Mouse (Mus musculus): ENCODE results near the gene Syngr4. TPM values are rescaled to one million over a fixed set of nuclear protein-coding genes. Genes with fewer than 3 reads are reported as not detected.
"Not testable (repeated sequence)": the region's sequence is repeated elsewhere in the genome, so short reads cannot be mapped to it uniquely, and the experiment has no call there.

Gene Syngr4
- polyA plus RNA-seq, 1 experiment = not detected

DNA sequence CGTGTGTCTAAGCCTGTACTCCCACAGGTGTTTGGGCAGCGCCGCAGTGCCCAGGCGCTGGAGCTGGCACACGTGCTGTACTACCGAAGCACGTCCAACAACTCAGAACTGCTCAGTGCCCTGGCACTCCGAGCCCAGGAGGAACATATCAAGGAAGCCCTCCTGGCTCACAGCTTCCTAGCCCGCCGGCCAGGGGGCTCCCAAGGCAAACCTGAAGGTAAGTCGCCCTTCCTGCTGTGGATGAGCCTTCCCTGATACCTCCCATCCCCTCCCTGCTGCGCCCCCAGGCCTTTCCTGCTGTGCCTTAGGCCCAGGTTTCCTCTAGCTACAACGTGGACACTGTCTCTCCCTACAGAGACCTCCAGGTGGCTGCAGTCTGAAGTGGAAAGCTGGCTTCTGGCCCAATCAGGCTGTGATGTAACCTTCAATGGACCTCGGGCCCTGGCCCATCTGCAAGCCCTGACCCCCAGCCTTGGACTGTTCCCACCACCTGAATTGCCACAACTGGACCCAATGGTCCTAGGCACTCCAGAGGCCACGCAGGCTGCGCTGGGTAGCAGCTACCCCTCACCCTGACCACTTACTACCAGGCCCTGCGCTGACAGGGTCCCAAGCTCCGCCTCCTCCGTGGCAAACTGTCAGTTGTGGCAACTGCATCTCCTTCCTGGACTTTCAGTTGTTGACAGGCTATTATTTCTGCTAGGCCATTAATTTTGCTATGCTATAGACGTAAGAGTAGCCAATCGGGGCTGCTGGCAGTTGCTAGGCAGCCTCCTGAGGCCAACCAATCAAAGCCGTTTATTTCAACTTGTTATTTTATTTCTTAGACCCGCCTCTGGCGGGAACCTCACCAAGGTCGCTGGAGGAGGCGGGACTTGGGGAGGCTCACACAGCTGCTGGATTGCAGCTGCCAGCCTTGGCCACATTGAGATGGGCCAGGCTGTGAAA, 19.8 kb upstream of the Syngr4 start:
- peak; percentile 74 to 80 for DNase-seq (ENCODE audit: extremely low spot score in 1 of 2, low spot score in 1 of 2)

DNA sequence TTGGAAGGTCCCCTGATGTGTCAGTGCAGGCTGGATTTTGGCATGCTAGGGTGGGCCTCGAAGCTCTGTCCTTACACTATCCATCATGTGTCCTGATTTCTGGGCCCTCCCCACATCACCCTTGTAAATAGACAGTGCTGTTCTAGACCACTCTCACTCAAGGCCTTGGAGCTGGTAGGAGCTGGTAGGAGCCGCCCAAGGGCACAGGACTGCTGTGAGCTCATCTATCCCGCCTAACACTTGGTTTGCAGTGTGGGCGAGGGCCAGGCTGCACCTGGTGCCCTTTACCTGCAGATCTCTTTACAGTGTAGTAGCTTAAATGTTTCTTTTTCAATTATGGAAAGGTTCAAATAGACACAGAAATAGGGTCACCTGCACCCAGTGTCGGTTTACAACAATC, 18.5 kb upstream of the Syngr4 start:
- DNase-seq (ENCODE audit: extremely low spot score in 1 of 2, low spot score in 1 of 2) = no peak

- DNase-seq (ENCODE audit: extremely low spot score in 1 of 2, low spot score in 1 of 2) = no peak
Measured at GRCm38 (mm10) chr7:45914067-45914466, 17.6 kb upstream of the Syngr4 start.

DNA sequence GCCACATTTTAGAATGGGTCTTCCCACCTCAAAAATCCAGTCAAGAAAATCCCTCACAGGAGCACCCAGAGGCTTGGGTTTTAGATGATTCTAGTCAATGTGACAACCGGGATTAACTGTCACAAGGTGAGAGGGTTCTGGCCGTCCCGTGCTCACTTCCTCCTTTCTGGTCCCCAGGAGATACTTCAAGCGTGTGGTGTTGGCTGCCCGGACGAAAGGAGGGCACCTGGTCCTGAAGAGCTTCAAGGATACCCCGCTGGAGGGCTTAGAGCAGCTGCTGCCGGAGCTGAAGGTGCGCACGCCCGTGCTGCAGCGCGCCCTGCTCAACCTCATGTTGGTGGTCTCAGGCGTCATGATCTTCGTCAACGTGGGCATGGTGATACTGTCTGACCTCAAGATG, 12.6 kb upstream of the Syngr4 start:
- no peak for DNase-seq (ENCODE audit: extremely low spot score in 1 of 2, low spot score in 1 of 2)

DNA sequence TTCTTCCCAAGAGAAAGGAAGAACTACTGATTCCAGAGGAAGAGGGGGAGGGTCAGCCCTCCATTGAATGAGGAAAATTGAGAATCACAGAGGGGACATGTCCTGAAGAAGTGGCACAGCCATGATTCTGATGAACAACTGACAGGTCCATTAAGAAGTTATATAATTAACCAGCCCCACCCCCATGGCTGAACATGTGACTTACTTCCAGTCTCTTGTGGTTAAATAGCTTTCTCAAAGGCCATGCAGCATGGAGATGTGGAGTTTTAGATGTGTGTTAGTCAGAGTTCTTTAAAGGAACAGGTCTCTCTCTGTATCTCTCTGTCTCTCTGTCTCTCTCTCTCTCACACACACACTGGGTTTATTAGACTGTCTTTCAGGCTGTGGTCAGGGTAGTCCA, 11.9 kb upstream of the Syngr4 start:
- no peak for DNase-seq (ENCODE audit: extremely low spot score in 1 of 2, low spot score in 1 of 2)

- DNase-seq (ENCODE audit: extremely low spot score in 1 of 2, low spot score in 1 of 2) = no peak
Measured at GRCm38 (mm10) chr7:45906622-45907021, 10.1 kb upstream of the Syngr4 start.

GRCm38 (mm10) chr7:45902481-45903002, 6.0 kb upstream of the Syngr4 start:
- DNase-seq (ENCODE audit: extremely low spot score in 1 of 2, low spot score in 1 of 2) = no peak

DNA sequence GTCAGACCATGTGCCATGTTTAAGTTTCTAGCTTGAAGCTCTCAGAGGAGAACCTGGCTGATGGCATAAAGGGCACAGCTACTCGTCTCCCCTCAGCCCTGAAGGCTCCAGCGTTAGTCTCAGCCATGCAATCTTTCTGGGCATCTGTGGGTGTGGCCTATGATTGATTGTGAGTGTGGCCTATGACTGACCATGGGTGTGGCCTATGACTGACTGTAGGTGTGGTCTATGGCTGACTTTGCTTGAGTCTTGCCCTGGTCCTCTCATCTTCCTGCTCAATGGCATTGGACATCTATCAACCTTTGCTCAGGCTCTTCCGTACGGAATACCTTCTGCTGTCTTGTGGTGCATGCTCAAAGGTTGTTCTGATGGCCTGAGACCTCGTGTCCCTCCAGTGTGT, 5.0 kb upstream of the Syngr4 start:
- no peak for DNase-seq (ENCODE audit: extremely low spot score in 1 of 2, low spot score in 1 of 2)

DNA sequence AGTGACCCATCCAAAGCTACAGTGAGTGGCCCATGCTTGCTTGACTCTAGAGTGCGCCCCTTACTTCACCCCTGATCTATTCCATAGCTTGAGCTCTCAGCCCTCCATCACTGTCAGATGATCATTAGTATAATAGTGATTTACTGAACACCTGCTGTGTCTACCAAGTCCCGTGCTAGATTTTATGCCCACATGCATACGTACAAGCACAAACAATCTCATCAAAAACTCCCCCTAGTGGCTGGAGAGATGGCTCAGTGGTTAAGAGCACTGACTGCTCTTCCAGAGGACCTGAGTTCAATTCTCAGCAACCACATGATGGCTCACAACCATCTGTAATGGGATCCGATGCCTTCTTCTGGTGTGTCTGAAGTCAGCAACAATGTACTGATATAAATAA, 1.6 kb upstream of the Syngr4 start:
- peak in 1 of 2 experiments; percentile 43 for DNase-seq (ENCODE audit: extremely low spot score in 1 of 2, low spot score in 1 of 2)

DNA sequence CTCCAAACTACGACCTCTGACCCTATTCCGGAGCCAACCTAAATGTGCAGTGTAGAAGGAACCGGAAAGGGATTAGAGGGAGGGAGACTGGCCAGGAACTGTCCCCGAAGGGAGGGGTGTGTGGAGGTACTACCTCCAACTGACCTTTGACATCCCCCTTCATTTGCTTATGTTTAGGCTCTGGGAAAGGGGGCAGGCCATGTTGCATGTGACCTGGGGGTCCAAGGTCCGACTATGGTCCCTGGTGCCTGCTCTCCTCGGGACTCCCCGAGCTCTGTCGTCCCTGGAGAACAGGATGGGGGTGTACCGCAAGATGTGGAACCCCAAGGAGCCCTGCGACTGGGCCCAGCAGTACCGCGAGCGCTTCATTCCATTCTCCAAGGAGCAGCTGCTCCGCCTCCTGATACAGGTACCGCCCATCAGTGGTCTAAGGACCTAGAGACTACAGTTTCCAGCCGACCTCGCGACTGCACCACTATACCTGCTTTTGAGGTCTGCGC, 794 bp upstream of the Syngr4 start:
- peak; percentile 43 to 67 for DNase-seq (ENCODE audit: extremely low spot score in 1 of 2, low spot score in 1 of 2)

DNA sequence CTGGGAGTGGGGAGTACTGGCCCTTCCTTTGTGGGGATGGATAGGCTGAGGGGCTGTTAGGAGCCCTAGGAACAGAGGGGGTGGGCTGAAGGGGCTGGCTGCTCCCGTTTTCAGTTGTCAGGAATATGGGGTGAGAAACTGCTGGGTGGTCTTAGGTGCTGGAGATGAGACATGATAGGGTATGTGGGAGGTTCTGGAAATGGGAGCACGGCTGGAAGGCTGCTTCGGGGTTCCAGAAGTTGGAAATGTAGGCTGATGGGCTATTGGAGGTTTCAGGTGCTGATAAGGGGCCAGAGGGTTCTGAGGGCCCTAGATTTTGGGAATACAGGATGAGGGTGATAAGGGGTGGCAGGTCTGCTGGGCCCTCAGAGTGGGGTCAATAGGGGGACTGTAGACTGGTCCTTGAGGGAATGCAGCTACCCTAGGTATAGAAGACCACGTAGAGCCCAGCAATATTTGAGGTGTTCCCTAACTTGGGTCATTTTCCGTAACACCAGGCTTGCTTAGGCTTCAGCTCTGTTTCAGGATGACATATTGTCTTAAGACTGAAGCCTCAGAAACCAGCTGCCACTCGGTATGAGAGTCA, 490 bp downstream of the Syngr4 start:
- no peak for DNase-seq (ENCODE audit: extremely low spot score in 1 of 2, low spot score in 1 of 2)

GRCm38 (mm10) chr7:45892651-45893050, 3.9 kb downstream of the Syngr4 start:
- DNase-seq (ENCODE audit: extremely low spot score in 1 of 2, low spot score in 1 of 2) = no peak

GRCm38 (mm10) chr7:45887246-45887645, 9.3 kb downstream of the Syngr4 start:
- DNase-seq (ENCODE audit: extremely low spot score in 1 of 2, low spot score in 1 of 2) = no peak

GRCm38 (mm10) chr7:45881011-45881410, 15.5 kb downstream of the Syngr4 start:
- no peak for DNase-seq (ENCODE audit: extremely low spot score in 1 of 2, low spot score in 1 of 2)

- DNase-seq (ENCODE audit: extremely low spot score in 1 of 2, low spot score in 1 of 2) = no peak
Measured at GRCm38 (mm10) chr7:45880531-45880930, 16.0 kb downstream of the Syngr4 start.

DNA sequence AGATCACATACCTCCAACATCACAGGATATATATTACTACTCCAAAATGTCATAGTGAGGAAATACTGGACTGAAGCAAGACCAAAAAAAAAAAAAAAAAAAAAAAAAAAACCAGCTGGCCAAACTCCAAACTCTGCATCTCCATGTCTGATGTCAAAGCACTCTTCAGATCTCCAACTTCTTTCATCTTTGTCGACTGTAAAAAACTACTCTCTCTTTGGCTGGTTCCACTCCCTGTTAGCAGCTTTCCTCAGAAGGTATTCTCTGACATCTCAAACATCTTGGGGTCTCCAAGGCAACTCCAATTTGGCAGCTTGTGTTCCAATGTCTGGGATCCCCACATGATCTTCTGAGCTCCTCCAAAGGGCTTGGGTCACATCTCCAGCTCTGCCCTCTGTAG, 18.2 kb downstream of the Syngr4 start, which contains the start of gene Grin2d:
Grin2d (minus strand) TSS at position 101 of the 400 bp plus-strand sequence.
- not testable (repeated sequence) for DNase-seq (ENCODE audit: extremely low spot score in 1 of 2, low spot score in 1 of 2)

- DNase-seq (ENCODE audit: extremely low spot score in 1 of 2, low spot score in 1 of 2) = no peak
Measured at GRCm38 (mm10) chr7:45876895-45877294, 19.6 kb downstream of the Syngr4 start.

DNA sequence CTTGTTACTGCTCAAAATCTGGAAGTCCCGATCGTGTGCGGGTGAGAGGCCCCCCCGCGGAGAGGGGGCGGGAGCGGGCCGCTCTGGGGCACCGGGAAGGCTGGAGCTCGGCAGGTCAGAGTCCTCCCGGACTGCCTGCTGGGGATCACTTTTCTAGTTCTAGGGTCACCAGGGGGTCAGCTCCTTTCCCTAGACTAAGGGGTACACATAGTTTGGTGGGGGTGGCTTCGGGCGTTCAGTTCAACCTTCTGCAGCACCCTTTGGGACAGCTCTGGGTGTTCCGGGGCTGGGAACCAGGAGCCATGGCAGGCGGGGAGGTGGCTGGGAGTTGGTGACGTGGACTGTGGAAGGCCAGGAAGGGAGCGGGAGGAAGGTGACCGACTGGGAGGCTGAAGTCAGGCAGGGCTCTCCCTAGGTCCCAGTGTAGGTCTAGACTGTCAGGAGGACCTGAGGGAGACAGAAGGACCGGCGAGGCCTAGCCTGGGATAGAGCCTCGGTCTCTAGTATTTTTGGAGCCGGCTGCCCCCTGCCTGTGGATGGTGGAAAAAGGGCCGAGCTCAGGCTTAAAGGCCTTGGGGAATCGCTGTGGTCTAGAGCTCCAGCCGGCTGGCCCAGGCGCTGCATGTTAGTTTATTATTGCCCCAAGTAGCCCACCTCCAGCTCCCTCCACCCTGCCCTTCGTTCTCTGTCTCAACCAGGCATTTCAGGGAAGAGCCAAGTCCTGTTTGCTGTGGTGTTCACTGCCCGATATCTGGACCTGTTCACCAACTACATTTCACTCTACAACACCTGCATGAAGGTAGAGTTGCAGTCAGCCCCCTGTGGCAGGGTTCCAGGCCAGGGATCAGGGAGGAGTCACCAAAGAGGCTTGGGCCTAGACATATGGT, 23.2 kb downstream of the Syngr4 start:
- DNase-seq (ENCODE audit: extremely low spot score in 1 of 2, low spot score in 1 of 2) = peak in 1 of 2 experiments; percentile 50

DNA sequence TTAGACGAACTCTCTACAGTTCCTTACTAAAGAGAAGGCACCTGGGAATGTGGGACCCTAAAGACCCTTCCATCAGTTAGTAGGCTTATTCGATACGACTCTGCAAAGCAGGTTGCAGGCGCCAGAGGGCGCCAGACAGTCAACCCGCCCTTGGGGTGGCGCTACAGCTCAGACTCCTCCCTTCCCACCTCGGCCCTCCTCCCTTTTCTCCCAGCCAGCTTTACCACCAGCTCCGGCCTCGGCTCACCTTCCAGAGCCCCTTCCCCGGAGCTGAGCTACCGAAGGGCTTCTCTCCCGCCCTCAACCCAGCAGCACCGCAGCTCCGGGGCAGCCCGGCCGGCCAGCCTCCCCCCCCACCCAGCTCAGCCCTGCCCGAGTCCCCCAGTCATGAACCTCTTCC, 23.9 kb downstream of the Syngr4 start, which contains the start of gene Kdelr1:
Kdelr1 (plus strand) TSS at position 149 of the 400 bp plus-strand sequence.
- peak; percentile 64 to 95 for DNase-seq (ENCODE audit: extremely low spot score in 1 of 2, low spot score in 1 of 2)

All from frontal cortex, adult 2 months (tissue).